Mouse (Mus musculus) T-helper 1 cell (primary cell): ENCODE results near the gene Htr1d.

Source experiments
- in situ Hi-C: fragments of 300-600 bp; cut with MboI, MseI; formaldehyde crosslinking; loops from one replicate; pipeline ENCODE4 v1.15.1; 2025; ENCODE audit warnings: high pct_unique_total_duplicates

The Htr1d gene

GRCm38 (mm10) chr4:136423224-136423623 is at the start of gene Htr1d:
TSS of gene Htr1d (plus strand) at chr4:136423524.
- in situ Hi-C loops, result no loop called here

GRCm38 (mm10) chr4:136377001-136377400 is 46.3 kb upstream of the Htr1d start:
- in situ Hi-C loops, result loop anchor here (25.0 kb wide), 1 partner anchor 840 kb away; no protein-coding TSS in a partner anchor

- in situ Hi-C loops, result loop anchor here (25.0 kb wide), 1 partner anchor 846 kb away; no protein-coding TSS in a partner anchor
Measured at GRCm38 (mm10) chr4:136383052-136383451, 40.3 kb upstream of the Htr1d start.

GRCm38 (mm10) chr4:136383839-136384238 is 39.5 kb upstream of the Htr1d start:
- in situ Hi-C loops, result loop anchor here (25.0 kb wide), 1 partner anchor 847 kb away; no protein-coding TSS in a partner anchor

- in situ Hi-C loops, result loop anchor here (25.0 kb wide), 1 partner anchor 850 kb away; no protein-coding TSS in a partner anchor
Measured at GRCm38 (mm10) chr4:136387261-136387660, 36.1 kb upstream of the Htr1d start.

- in situ Hi-C loops, result no loop called here
Measured at GRCm38 (mm10) chr4:136401806-136402205, 21.5 kb upstream of the Htr1d start.

- in situ Hi-C loops, result no loop called here
Measured at GRCm38 (mm10) chr4:136407831-136408230, 15.5 kb upstream of the Htr1d start.

GRCm38 (mm10) chr4:136411995-136412765 is 11.1 kb upstream of the Htr1d start:
- in situ Hi-C loops, result no loop called here

- in situ Hi-C loops, result no loop called here
Measured at GRCm38 (mm10) chr4:136415477-136415876, 7.8 kb upstream of the Htr1d start.

- in situ Hi-C loops, result no loop called here
Measured at GRCm38 (mm10) chr4:136418962-136419361, 4.4 kb upstream of the Htr1d start.

- in situ Hi-C loops, result no loop called here
Measured at GRCm38 (mm10) chr4:136419386-136419785, 3.9 kb upstream of the Htr1d start.

GRCm38 (mm10) chr4:136424120-136424999 is 1.0 kb downstream of the Htr1d start:
- in situ Hi-C loops, result no loop called here

GRCm38 (mm10) chr4:136425000-136425288 is 1.6 kb downstream of the Htr1d start:
- in situ Hi-C loops, result no loop called here

- in situ Hi-C loops, result no loop called here
Measured at GRCm38 (mm10) chr4:136430609-136431375, 7.5 kb downstream of the Htr1d start.

- in situ Hi-C loops, result no loop called here
Measured at GRCm38 (mm10) chr4:136431376-136431693, 8.0 kb downstream of the Htr1d start.

- in situ Hi-C loops, result no loop called here
Measured at GRCm38 (mm10) chr4:136434029-136434428, 10.7 kb downstream of the Htr1d start.

- in situ Hi-C loops, result no loop called here
Measured at GRCm38 (mm10) chr4:136439106-136439505, 15.8 kb downstream of the Htr1d start.

GRCm38 (mm10) chr4:136441354-136442043 is 18.2 kb downstream of the Htr1d start:
- in situ Hi-C loops, result no loop called here

- in situ Hi-C loops, result no loop called here
Measured at GRCm38 (mm10) chr4:136444561-136444960, 21.2 kb downstream of the Htr1d start.

GRCm38 (mm10) chr4:136449795-136450194 is 26.5 kb downstream of the Htr1d start:
- in situ Hi-C loops, result loop anchor here (5.0 kb wide), 2 partner anchors 173 to 1363 kb away; partner anchors contain the start of gene Lactbl1

- in situ Hi-C loops, result loop anchor here (5.0 kb wide), 1 partner anchor 172 kb away; the partner anchor contains the start of gene Lactbl1
Measured at GRCm38 (mm10) chr4:136450271-136450670, 26.9 kb downstream of the Htr1d start.
